Mouse (Mus musculus) right cerebral cortex, adult 18-20 months (tissue): Measurements from ENCODE around the gene Grip2.

Experiments used
- DNase-seq: peaks from one replicate; pipeline ENCODE4 v3.0.0; 2022; ENCODE audit warnings: mixed read lengths

The Grip2 gene

GRCm38 (mm10) chr6:91728939-91729619, 98.0 kb downstream of the Grip2 start:
- DNase-seq, result no peak

- DNase-seq, result no peak
These were observed 99.7 kb downstream of the Grip2 start for GRCm38 (mm10) chr6:91727361-91727760.

GRCm38 (mm10) chr6:91721215-91721701, 105.8 kb downstream of the Grip2 start:
- DNase-seq, result no peak

- DNase-seq, result no peak
These were observed 106.3 kb downstream of the Grip2 start for GRCm38 (mm10) chr6:91720588-91721214.

GRCm38 (mm10) chr6:91719865-91720533, 107.1 kb downstream of the Grip2 start:
- peak; percentile 78 for DNase-seq

- peak; percentile 80 for DNase-seq
These were observed 107.9 kb downstream of the Grip2 start for GRCm38 (mm10) chr6:91719042-91719747.

GRCm38 (mm10) chr6:91718603-91719002, 108.4 kb downstream of the Grip2 start:
- DNase-seq, result no peak

GRCm38 (mm10) chr6:91718067-91718466, 109.0 kb downstream of the Grip2 start:
- DNase-seq, result no peak

GRCm38 (mm10) chr6:91715988-91716810, 110.9 kb downstream of the Grip2 start:
- no peak for DNase-seq

- no peak for DNase-seq
These were observed 112.0 kb downstream of the Grip2 start for GRCm38 (mm10) chr6:91715023-91715422.

- no peak for DNase-seq
These were observed 113.6 kb downstream of the Grip2 start for GRCm38 (mm10) chr6:91713370-91713896.

GRCm38 (mm10) chr6:91712855-91713331, 114.2 kb downstream of the Grip2 start:
- DNase-seq, result peak; percentile 70

GRCm38 (mm10) chr6:91712097-91712854, 114.8 kb downstream of the Grip2 start:
- no peak for DNase-seq
